Mouse (Mus musculus) brown adipose tissue, adult 24 weeks (tissue): ENCODE results near the gene Olfr575. TPM values are rescaled to one million over a fixed set of nuclear protein-coding genes. Genes with fewer than 3 reads are reported as not detected.

ENCODE experiments used
- H3K27ac ChIP-seq: fragments of 200-500 bp; replicated peaks from 2 replicates; pipeline ENCODE4 v1.5.1; 2012; ENCODE audit warnings: low read depth, mild to moderate bottlenecking, low read length
- H3K4me1 ChIP-seq: fragments of 200-500 bp; 2 replicates; pipeline ENCODE4 v1.6.1; 2012; ENCODE audit warnings: low read length, mixed read lengths; ENCODE audit not compliant: control insufficient read depth, insufficient read depth, insufficient read length
- H3K4me3 ChIP-seq: fragments of 200-500 bp; 2 replicates; pipeline ENCODE4 v1.5.1; 2012; ENCODE audit warnings: low read depth, mild to moderate bottlenecking, low read length, moderate library complexity; ENCODE audit not compliant: insufficient read depth
- polyA plus RNA-seq: library from polyadenylated mRNA; stranded (reverse); fragments of >200 nt; gene quantifications from 2 replicates; pipeline ENCODE4 v1.2.4, GENCODE M21; 2012; ENCODE audit not compliant: missing spikeins, insufficient read depth, insufficient read length

Olfr575 gene
- polyA plus RNA-seq, 1 experiment: not detected

DNA sequence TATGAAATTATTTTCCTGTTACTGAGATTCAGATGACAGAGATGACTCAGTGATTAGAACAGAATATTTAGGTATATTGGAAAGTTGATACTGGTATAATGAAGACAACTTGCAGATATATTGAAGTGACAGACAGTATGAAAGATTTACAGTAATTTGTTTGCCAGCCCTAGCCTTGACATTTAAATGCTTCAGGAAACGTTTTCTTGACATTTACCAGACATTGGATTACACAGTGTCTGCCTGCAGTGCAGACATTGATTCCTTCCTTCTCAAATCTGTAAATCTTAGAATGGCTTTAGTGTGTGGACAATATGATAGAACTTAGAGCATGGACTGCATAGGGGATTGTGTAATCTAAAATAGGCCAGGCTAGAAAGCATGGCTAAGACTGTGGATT, 43.3 kb downstream of the Olfr575 start:
- no peak overlapping the region for H3K27ac ChIP-seq
- H3K4me3 ChIP-seq: no peak overlapping the region
- H3K4me1 ChIP-seq: no peaks in the 10 kb centered on the region

Other genes with a start within 250 kb of the Olfr575 start
- gene Olfr33, start 239.7 kb downstream of the Olfr575 start, polyA plus RNA-seq: not detected in 2 replicates
- not detected in 2 replicates for gene Olfr559, start 231.3 kb downstream of the Olfr575 start, polyA plus RNA-seq
- gene Olfr560, start 199.4 kb downstream of the Olfr575 start, polyA plus RNA-seq: not detected in 2 replicates
- 1.3 TPM in 1 of 2 replicates, not detected in the other for gene Olfr78, start 199.3 kb downstream of the Olfr575 start, polyA plus RNA-seq
- gene Olfr561, start 187.6 kb downstream of the Olfr575 start, polyA plus RNA-seq: not detected in 2 replicates
- gene Olfr564, start 155.3 kb downstream of the Olfr575 start, polyA plus RNA-seq: not detected in 2 replicates
- not detected in 2 replicates for gene Olfr566, start 100.0 kb downstream of the Olfr575 start, polyA plus RNA-seq
- not detected in 2 replicates for gene Olfr568, start 81.7 kb downstream of the Olfr575 start, polyA plus RNA-seq
- gene Olfr569, start 67.9 kb downstream of the Olfr575 start, polyA plus RNA-seq: not detected in 2 replicates
- not detected in 2 replicates for gene Olfr570, start 64.2 kb downstream of the Olfr575 start, polyA plus RNA-seq
- gene Olfr571, start 41.2 kb downstream of the Olfr575 start, polyA plus RNA-seq: 0.28 TPM in 1 of 2 replicates, not detected in the other
- not detected in 2 replicates for gene Olfr572, start 34.4 kb downstream of the Olfr575 start, polyA plus RNA-seq
- not detected in 2 replicates for gene Olfr573-ps1, start 16.2 kb downstream of the Olfr575 start, polyA plus RNA-seq
- gene Olfr574, start 10.3 kb downstream of the Olfr575 start, polyA plus RNA-seq: not detected in 2 replicates
- not detected in 2 replicates for gene Olfr576, start 3.9 kb upstream of the Olfr575 start, polyA plus RNA-seq
- not detected in 2 replicates for gene Olfr577, start 17.2 kb upstream of the Olfr575 start, polyA plus RNA-seq
- not detected in 2 replicates for gene Olfr578, start 30.5 kb upstream of the Olfr575 start, polyA plus RNA-seq
- gene Olfr582, start 79.2 kb upstream of the Olfr575 start, polyA plus RNA-seq: not detected in 2 replicates
- not detected in 2 replicates for gene Olfr583, start 92.5 kb upstream of the Olfr575 start, polyA plus RNA-seq
- not detected in 2 replicates for gene Olfr584, start 123.1 kb upstream of the Olfr575 start, polyA plus RNA-seq
- not detected in 2 replicates for gene Olfr585, start 138.9 kb upstream of the Olfr575 start, polyA plus RNA-seq
- gene Olfr586, start 166.9 kb upstream of the Olfr575 start, polyA plus RNA-seq: not detected in 2 replicates
- not detected in 2 replicates for gene Olfr588-ps1, start 182.1 kb upstream of the Olfr575 start, polyA plus RNA-seq
- gene Olfr589, start 197.6 kb upstream of the Olfr575 start, polyA plus RNA-seq: not detected in 2 replicates
- gene Olfr591, start 219.6 kb upstream of the Olfr575 start, polyA plus RNA-seq: not detected in 2 replicates
- gene Olfr592, start 226.0 kb upstream of the Olfr575 start, polyA plus RNA-seq: not detected in 2 replicates